Mouse (Mus musculus) bone marrow macrophage, adult 2 months (primary cell): ENCODE measurements around the gene Smg6.

ENCODE experiments used
- CTCF ChIP-seq: IDR thresholded peaks from 2 replicates; pipeline ENCODE4 v1.5.1; 2012; ENCODE audit warnings: low read depth, mild to moderate bottlenecking, low read length, moderate library complexity
- POLR2A ChIP-seq: IDR thresholded peaks from 2 replicates; pipeline ENCODE4 v1.6.1; 2012; ENCODE audit warnings: mild to moderate bottlenecking, low read depth, low read length, borderline replicate concordance

- TF ChIP-seq CTCF: no peak
- TF ChIP-seq POLR2A: no peak
Observed at GRCm38 (mm10) chr11:75161417-75162008, 235.9 kb downstream of the Smg6 start.
